Mouse (Mus musculus) heart, embryonic 14.5 days (tissue): ENCODE measurements at regions not wholly inside any gene's neighbourhood (a gene's known extent, or its start where the extent isn't known, plus 50 kb on each side); places are given as distances from the start of the nearest gene placed in this dataset.
A peak's percentile ranks its signal among the peaks of the same experiment; 100 is the strongest.

Experiments
- ATAC-seq: fragments of 200-750 bp; cut with Nextera tagmentation; 2 replicates; pipeline ENCODE4 v1.8.0; 2017; ENCODE audit warnings: low read depth, moderate TSS enrichment; ENCODE audit not compliant: insufficient number of reproducible peaks, insufficient read depth, low FRiP score
- H3K27ac ChIP-seq, 2 experiments: fragments of 200-500 bp in 1 of 2; fragments of 300-500 bp in 1 of 2; sonication (generic) in 1 of 2; replicated peaks in 1 of 2; 2 replicates each; pipeline ENCODE4 v1.5.1; 2012 to 2014; ENCODE audit warnings: low read depth in 2 of 2, low read length in 2 of 2, control low read depth in 1 of 2, mild to moderate bottlenecking in 1 of 2, mixed read lengths in 1 of 2; ENCODE audit not compliant: control insufficient read depth in 1 of 2, insufficient read depth in 1 of 2
- H3K27me3 ChIP-seq: fragments of 300-500 bp; sonication (generic); 2 replicates; pipeline ENCODE4 v1.6.1; 2014; ENCODE audit warnings: mild to moderate bottlenecking, low read length, control low read depth; ENCODE audit not compliant: control insufficient read depth, insufficient read depth
- H3K36me3 ChIP-seq: fragments of 300-500 bp; sonication (generic); 2 replicates; pipeline ENCODE4 v1.6.1; 2014; ENCODE audit warnings: mild to moderate bottlenecking, control low read depth, low read length, mixed read lengths; ENCODE audit not compliant: control insufficient read depth, insufficient read depth
- H3K4me1 ChIP-seq, 2 experiments: fragments of 200-500 bp in 1 of 2; fragments of 300-500 bp in 1 of 2; sonication (generic) in 1 of 2; 2 replicates each; pipeline ENCODE4 v1.6.1; 2012 to 2014; ENCODE audit warnings: low read length in 2 of 2, control low read depth in 1 of 2, mixed read lengths in 1 of 2; ENCODE audit not compliant: control insufficient read depth in 2 of 2, insufficient read depth in 2 of 2
- H3K4me2 ChIP-seq: fragments of 300-500 bp; sonication (generic); 2 replicates; pipeline ENCODE4 v1.6.1; 2014; ENCODE audit warnings: mild to moderate bottlenecking, low read length
- H3K4me3 ChIP-seq, 2 experiments: fragments of 200-500 bp in 1 of 2; fragments of 300-500 bp in 1 of 2; sonication (generic) in 1 of 2; 2 replicates each; pipeline ENCODE4 v1.5.1; 2012 to 2014; ENCODE audit warnings: low read length in 2 of 2, mild to moderate bottlenecking in 2 of 2, control low read depth in 1 of 2, low read depth in 1 of 2, moderate library complexity in 1 of 2; ENCODE audit not compliant: control insufficient read depth in 1 of 2, insufficient read depth in 1 of 2
- H3K9ac ChIP-seq: fragments of 300-500 bp; sonication (generic); 2 replicates; pipeline ENCODE4 v1.6.1; 2014; ENCODE audit warnings: mild to moderate bottlenecking, low read length
- H3K9me3 ChIP-seq: fragments of 300-500 bp; sonication (generic); 2 replicates; pipeline ENCODE4 v1.6.1; 2016; ENCODE audit warnings: low read length, control low read depth; ENCODE audit not compliant: control insufficient read depth
- WGBS: fragments of 180-500 bp; shearing (Covaris S2); extraction: QIAGEN DNeasy Blood & Tissue Kit; methylation state at CpG from one replicate; pipeline ENCODE4 v1.1.7; 2014; 5-methylcytosine and 5-hydroxymethylcytosine counted together

GRCm38 (mm10) chr10:95124476-95124875 is 179.8 kb upstream of the Plxnc1 start:
- Histone ChIP-seq H3K27ac (no peak overlapping the region), H3K4me2 (no peak overlapping the region), H3K9me3 (no peaks in the 10 kb centered on the region), H3K4me3 (no peak overlapping the region), H3K9ac (no peak overlapping the region), H3K27me3 (no peaks in the 10 kb centered on the region), H3K4me1 (no peaks in the 10 kb centered on the region; a peak in 1 of 4 replicates), H3K36me3 (no peaks in the 10 kb centered on the region)
- 79% methylated on average over 2 of the region's 2 CpGs for WGBS
- ATAC-seq: no peak

GRCm38 (mm10) chr10:95120007-95120406 is 175.4 kb upstream of the Plxnc1 start:
- Histone ChIP-seq H3K4me3 (no peak overlapping the region), H3K36me3 (no peaks in the 10 kb centered on the region), H3K4me1 (peaks cover 19 to 32% of the 10 kb centered on the region in 2 experiments), H3K27me3 (no peaks in the 10 kb centered on the region), H3K4me2 (no peak overlapping the region), H3K9me3 (no peaks in the 10 kb centered on the region), H3K27ac (no peak overlapping the region), H3K9ac (no peak overlapping the region)
- ATAC-seq: no peak
- 86% methylated on average over 4 of the region's 4 CpGs for WGBS

- peak overlapping the region in 1 of 2 experiments; percentile 38; a peak in 1 of 4 replicates for H3K27ac ChIP-seq
- H3K4me3 ChIP-seq: no peak overlapping the region
- H3K9ac ChIP-seq: no peak overlapping the region
- whole genome bisulfite sequencing: 44% methylated on average over 8 of the region's 8 CpGs
- H3K4me2 ChIP-seq: no peak overlapping the region
- ATAC-seq: no peak
- H3K27me3 ChIP-seq: no peaks in the 10 kb centered on the region
- peaks cover 19 to 32% of the 10 kb centered on the region in 2 experiments for H3K4me1 ChIP-seq
- H3K9me3 ChIP-seq: no peaks in the 10 kb centered on the region
- no peaks in the 10 kb centered on the region for H3K36me3 ChIP-seq
Measured at GRCm38 (mm10) chr10:95118786-95119351, 174.2 kb upstream of the Plxnc1 start.

GRCm38 (mm10) chr10:95117731-95118212 is 173.1 kb upstream of the Plxnc1 start:
- H3K4me3 ChIP-seq: no peak overlapping the region
- peak overlapping the region; percentile 21; the same call in 1 of the 2 replicates for H3K4me2 ChIP-seq
- no peak for ATAC-seq
- WGBS: 8% methylated on average over 3 of the region's 3 CpGs
- no peaks in the 10 kb centered on the region for H3K36me3 ChIP-seq
- H3K27ac ChIP-seq: peak overlapping the region; percentile 72 to 81
- no peak overlapping the region; the same call in 1 of the 2 replicates for H3K9ac ChIP-seq
- H3K27me3 ChIP-seq: no peaks in the 10 kb centered on the region
- peaks cover 19 to 32% of the 10 kb centered on the region in 2 experiments for H3K4me1 ChIP-seq
- H3K9me3 ChIP-seq: no peaks in the 10 kb centered on the region

- Histone ChIP-seq H3K9me3 (no peaks in the 10 kb centered on the region), H3K4me3 (no peak overlapping the region), H3K9ac (no peak overlapping the region), H3K4me1 (peaks cover 19 to 32% of the 10 kb centered on the region in 2 experiments), H3K27me3 (no peaks in the 10 kb centered on the region), H3K27ac (peak overlapping the region; percentile 72 to 81), H3K36me3 (no peaks in the 10 kb centered on the region), H3K4me2 (peak overlapping the region; percentile 21; the same call in 1 of the 2 replicates)
- WGBS: 20% methylated on average over 6 of the region's 6 CpGs
- ATAC-seq: peak; percentile 80
Measured at GRCm38 (mm10) chr10:95117041-95117730, 172.6 kb upstream of the Plxnc1 start.

- Histone ChIP-seq H3K4me3 (no peak overlapping the region), H3K9ac (no peak overlapping the region), H3K36me3 (no peaks in the 10 kb centered on the region), H3K27ac (peak overlapping the region; percentile 72 to 81), H3K27me3 (no peaks in the 10 kb centered on the region), H3K9me3 (no peaks in the 10 kb centered on the region), H3K4me2 (peak overlapping the region; percentile 0; the same call in 1 of the 2 replicates), H3K4me1 (peaks cover 19 to 32% of the 10 kb centered on the region in 2 experiments)
- WGBS: 42% methylated on average over 3 of the region's 3 CpGs
- ATAC-seq: no peak
Measured at GRCm38 (mm10) chr10:95116579-95117011, 172.0 kb upstream of the Plxnc1 start.

- Histone ChIP-seq H3K27ac (no peak overlapping the region), H3K36me3 (no peaks in the 10 kb centered on the region), H3K27me3 (no peaks in the 10 kb centered on the region), H3K9ac (no peak overlapping the region), H3K9me3 (no peaks in the 10 kb centered on the region), H3K4me3 (no peak overlapping the region), H3K4me1 (peaks cover 8 to 18% of the 10 kb centered on the region in 2 experiments), H3K4me2 (no peak overlapping the region)
- WGBS: 64% methylated on average over 9 of the region's 9 CpGs
- ATAC-seq: no peak
Measured at GRCm38 (mm10) chr10:95112837-95113388, 168.3 kb upstream of the Plxnc1 start.
